Mouse (Mus musculus): ENCODE measurements around the gene Chadl. TPM values are rescaled to one million over a fixed set of nuclear protein-coding genes. Genes with fewer than 3 reads are reported as not detected.

Gene Chadl
- polyA plus RNA-seq, 1 experiment: 1.1 TPM

DNA sequence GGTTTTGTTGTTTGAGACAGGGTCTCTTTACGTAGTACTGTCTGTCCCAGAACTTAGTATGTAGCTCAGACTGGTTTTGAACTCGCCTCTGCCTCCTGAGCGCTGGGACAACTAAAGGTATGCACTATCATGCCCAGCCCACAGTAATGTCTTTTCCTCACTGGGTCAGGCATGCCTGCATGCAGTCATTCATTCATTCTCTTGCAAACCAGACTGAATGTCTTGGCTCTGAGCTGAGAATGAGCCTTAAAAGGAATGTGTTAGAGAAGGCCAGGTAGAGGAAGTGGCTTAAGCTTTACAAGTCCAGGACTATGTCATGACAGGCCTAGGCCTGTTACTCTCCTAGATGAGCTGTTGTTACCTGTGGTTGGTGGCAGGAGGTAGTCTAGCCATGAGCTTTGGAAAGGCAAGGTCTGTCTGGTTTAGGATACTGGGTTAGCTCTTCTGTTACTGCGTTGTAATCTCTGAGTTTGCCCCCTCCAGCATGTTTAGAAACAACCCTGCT, 16.7 kb downstream of the Chadl start:
- no peak overlapping the region for H3K4me3 ChIP-seq (ENCODE audit: insufficient read depth, low read length)
- TF ChIP-seq POLR2A (IDR thresholded peaks at IDR 0.05; ENCODE audit: low read depth, low read length) (no peak), CTCF (IDR thresholded peaks at IDR 0.05; ENCODE audit: borderline replicate concordance, insufficient read depth, low read length) (no peak)
- no peaks in the 10 kb centered on the region for H3K4me1 ChIP-seq (ENCODE audit: control insufficient read depth, insufficient read depth, low read length)
- H3K27ac ChIP-seq (ENCODE audit: insufficient read depth, low read length): no peak overlapping the region

- no peak overlapping the region for H3K4me3 ChIP-seq (ENCODE audit: insufficient read depth, low read length)
- no peak for TF ChIP-seq POLR2A (IDR thresholded peaks at IDR 0.05; ENCODE audit: low read depth, low read length)
- TF ChIP-seq CTCF (IDR thresholded peaks at IDR 0.05; ENCODE audit: borderline replicate concordance, insufficient read depth, low read length): no peak
- no peak overlapping the region for H3K27ac ChIP-seq (ENCODE audit: insufficient read depth, low read length)
- no peaks in the 10 kb centered on the region for H3K4me1 ChIP-seq (ENCODE audit: control insufficient read depth, insufficient read depth, low read length)
Observed at GRCm38 (mm10) chr15:81676637-81677036, 20.4 kb downstream of the Chadl start.

DNA sequence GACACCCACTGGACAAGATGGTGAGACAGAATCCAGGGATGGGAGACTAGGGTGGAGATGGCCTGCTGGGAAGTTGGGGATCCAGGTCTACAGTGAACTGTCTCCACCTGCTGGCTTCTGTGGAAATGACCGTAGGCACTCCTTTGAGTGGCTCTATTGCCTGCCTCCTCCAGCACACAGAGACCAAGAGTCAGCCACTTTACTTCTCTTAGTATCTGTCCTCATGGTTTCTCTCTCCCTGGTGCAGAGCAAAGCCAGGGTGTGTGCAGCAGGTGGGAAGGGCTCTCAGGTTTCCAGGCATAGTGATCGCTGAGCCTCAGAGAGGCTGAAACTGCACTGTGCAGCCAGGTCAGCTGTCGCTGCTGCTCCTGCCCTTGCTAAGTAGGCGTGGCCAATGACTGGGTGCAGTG, 26.9 kb downstream of the Chadl start:
- H3K4me3 ChIP-seq (ENCODE audit: insufficient read depth, low read length): no peak overlapping the region
- H3K27ac ChIP-seq (ENCODE audit: insufficient read depth, low read length): no peak overlapping the region
- no peak for TF ChIP-seq POLR2A (IDR thresholded peaks at IDR 0.05; ENCODE audit: low read depth, low read length)
- TF ChIP-seq CTCF (IDR thresholded peaks at IDR 0.05; ENCODE audit: borderline replicate concordance, insufficient read depth, low read length): peak; percentile 51; the same call in 1 of the 2 replicates
- no peaks in the 10 kb centered on the region for H3K4me1 ChIP-seq (ENCODE audit: control insufficient read depth, insufficient read depth, low read length)

DNA sequence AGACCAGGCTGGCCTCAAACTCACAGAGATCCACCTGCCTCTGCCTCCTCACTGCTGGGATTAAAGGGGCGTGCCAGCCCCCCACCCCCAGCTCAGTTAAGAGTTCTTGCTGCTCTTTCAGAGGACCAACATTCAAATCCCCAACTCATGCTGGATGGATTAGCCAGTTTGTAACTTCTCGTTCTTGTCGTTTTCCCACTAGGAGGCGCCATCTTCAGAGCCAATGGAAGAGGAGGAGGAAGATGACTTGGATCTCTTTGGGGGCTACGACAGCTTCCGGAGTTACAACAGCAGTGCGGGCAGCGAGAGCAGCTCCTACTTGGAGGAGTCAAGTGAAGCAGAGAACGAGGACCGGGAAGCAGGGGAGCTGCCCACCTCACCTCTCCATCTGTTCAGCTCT, 30.1 kb downstream of the Chadl start:
- H3K4me3 ChIP-seq (ENCODE audit: insufficient read depth, low read length): no peak overlapping the region
- TF ChIP-seq CTCF (IDR thresholded peaks at IDR 0.05; ENCODE audit: borderline replicate concordance, insufficient read depth, low read length) (no peak), POLR2A (IDR thresholded peaks at IDR 0.05; ENCODE audit: low read depth, low read length) (no peak)
- no peaks in the 10 kb centered on the region for H3K4me1 ChIP-seq (ENCODE audit: control insufficient read depth, insufficient read depth, low read length)
- no peak overlapping the region for H3K27ac ChIP-seq (ENCODE audit: insufficient read depth, low read length)

DNA sequence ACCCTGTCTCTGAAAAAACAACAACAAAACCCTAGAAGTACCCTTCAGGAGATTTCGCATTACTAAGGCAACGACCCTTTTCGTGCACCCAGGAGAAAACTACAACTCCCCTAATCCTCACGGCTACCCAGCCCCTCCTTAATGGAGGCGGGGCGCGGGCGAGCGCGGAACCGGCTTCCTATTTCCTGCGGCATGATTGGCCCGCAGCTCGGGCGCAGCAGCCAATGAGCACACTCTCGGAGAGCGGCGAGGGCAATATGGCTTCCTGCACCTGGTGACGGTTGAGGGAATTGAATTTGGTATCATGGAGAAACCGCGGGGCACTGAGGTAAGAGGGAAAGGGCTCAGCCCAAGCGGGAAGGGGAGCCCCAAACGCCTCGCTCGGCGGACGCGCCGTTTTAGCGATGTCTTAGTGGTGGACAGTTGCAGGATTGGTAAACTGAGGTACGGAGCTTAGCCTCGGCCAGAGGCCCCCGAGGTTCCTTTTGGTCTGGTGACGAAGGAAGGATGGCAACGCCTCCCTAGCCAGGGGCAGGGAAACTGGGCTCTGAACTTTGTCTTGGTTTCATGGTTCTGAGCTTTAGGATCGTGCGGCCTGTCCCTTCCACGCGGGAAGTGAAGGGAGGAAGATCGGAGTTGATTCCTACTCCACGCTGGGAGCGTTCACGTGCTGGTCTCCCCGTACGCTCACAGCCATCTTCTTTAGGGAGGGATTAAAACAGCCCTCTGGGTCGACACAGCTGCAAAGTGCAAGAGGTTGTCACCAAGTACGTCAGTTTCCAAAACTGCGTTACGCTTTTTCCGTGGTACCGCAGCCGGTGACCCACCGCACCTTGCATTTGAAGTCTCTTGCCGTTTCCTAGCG, 33.2 kb downstream of the Chadl start, which contains the start of gene L3mbtl2:
Gene L3mbtl2, plus strand, starts transcription at position 193 of the 865 bp plus-strand sequence.
- no peak for TF ChIP-seq CTCF (IDR thresholded peaks at IDR 0.05; ENCODE audit: borderline replicate concordance, insufficient read depth, low read length)
- TF ChIP-seq POLR2A (IDR thresholded peaks at IDR 0.05; ENCODE audit: low read depth, low read length): peak; percentile 57; the same call in 1 of the 2 replicates
- H3K27ac ChIP-seq (ENCODE audit: insufficient read depth, low read length): no peak within 1 kb of the TSS
- H3K4me3 ChIP-seq (ENCODE audit: insufficient read depth, low read length): peak within 1 kb of the TSS; percentile 87
- H3K4me1 ChIP-seq (ENCODE audit: control insufficient read depth, insufficient read depth, low read length): no peaks in the 10 kb centered on the region

DNA sequence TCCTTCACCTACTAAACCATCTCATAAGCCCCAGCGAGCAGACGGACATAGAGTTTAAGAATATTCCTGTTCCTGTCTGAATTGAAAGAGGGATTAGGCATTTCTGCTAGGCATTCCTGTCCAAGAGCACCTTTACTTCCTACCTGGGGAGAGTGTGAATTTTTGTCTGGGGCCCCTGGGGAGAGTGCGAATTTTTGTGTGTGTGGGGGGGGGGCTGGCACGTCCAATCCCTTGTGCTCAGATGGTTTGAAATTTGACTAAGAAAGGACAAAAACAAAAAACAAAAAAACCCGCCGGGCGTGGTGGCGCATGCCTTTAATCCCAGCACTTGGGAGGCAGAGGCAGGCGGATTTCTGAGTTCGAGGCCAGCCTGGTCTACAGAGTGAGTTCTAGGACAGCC, 33.8 kb downstream of the Chadl start:
- H3K4me3 ChIP-seq (ENCODE audit: insufficient read depth, low read length): no peak overlapping the region
- no peak for TF ChIP-seq POLR2A (IDR thresholded peaks at IDR 0.05; ENCODE audit: low read depth, low read length)
- TF ChIP-seq CTCF (IDR thresholded peaks at IDR 0.05; ENCODE audit: borderline replicate concordance, insufficient read depth, low read length): no peak

DNA sequence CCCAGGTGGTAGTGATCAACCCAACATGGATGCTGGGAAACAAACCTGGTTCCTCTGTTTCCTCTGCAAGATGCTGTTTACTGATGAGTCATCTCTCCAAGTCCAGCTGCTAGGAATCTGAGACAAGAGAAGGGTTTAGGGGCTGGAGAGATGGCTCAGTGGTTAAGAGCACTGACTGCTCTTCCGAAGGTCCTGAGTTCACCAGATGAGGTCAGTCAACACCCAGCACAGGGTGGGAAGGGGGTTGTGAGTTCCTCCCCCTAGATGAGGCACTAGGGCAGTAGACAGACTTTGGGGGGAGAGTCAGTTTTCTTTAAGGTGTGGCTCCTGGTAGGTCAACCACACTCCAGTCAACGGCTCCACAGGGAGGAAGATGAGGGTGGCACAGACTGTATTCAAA, 35.4 kb downstream of the Chadl start:
- Histone ChIP-seq H3K4me3 (ENCODE audit: insufficient read depth, low read length) (no peak overlapping the region), H3K27ac (ENCODE audit: insufficient read depth, low read length) (no peak overlapping the region), H3K4me1 (ENCODE audit: control insufficient read depth, insufficient read depth, low read length) (no peaks in the 10 kb centered on the region)
- TF ChIP-seq CTCF (IDR thresholded peaks at IDR 0.05; ENCODE audit: borderline replicate concordance, insufficient read depth, low read length) (no peak), POLR2A (IDR thresholded peaks at IDR 0.05; ENCODE audit: low read depth, low read length) (no peak)

More for the DNA sequence above, 33.8 kb downstream of the Chadl start:
- no peak overlapping the region for H3K27ac ChIP-seq (ENCODE audit: insufficient read depth, low read length)
- no peaks in the 10 kb centered on the region for H3K4me1 ChIP-seq (ENCODE audit: control insufficient read depth, insufficient read depth, low read length)

- H3K4me1 ChIP-seq (ENCODE audit: control insufficient read depth, insufficient read depth, low read length): no peaks in the 10 kb centered on the region
- TF ChIP-seq POLR2A (IDR thresholded peaks at IDR 0.05; ENCODE audit: low read depth, low read length) (no peak), CTCF (IDR thresholded peaks at IDR 0.05; ENCODE audit: borderline replicate concordance, insufficient read depth, low read length) (no peak)
- no peak overlapping the region for H3K27ac ChIP-seq (ENCODE audit: insufficient read depth, low read length)
- H3K4me3 ChIP-seq (ENCODE audit: insufficient read depth, low read length): no peak overlapping the region
Observed at GRCm38 (mm10) chr15:81650636-81651035, 46.5 kb downstream of the Chadl start.

- no peak for TF ChIP-seq CTCF (IDR thresholded peaks at IDR 0.05; ENCODE audit: borderline replicate concordance, insufficient read depth, low read length)
- TF ChIP-seq POLR2A (IDR thresholded peaks at IDR 0.05; ENCODE audit: low read depth, low read length): no peak
- Histone ChIP-seq H3K4me1 (ENCODE audit: control insufficient read depth, insufficient read depth, low read length) (no peaks in the 10 kb centered on the region), H3K27ac (ENCODE audit: insufficient read depth, low read length) (no peak overlapping the region), H3K4me3 (ENCODE audit: insufficient read depth, low read length) (no peak overlapping the region)
Observed at GRCm38 (mm10) chr15:81649516-81650455, 47.3 kb downstream of the Chadl start.

Other genes starting within 250 kb of the Chadl start
- gene Rbx1, start 231.0 kb downstream of the Chadl start, polyA plus RNA-seq (2011; ENCODE audit: insufficient read length, low read depth, missing spikeins): 129 and 132 TPM in 2 replicates
- 63.6 and 67.2 TPM in 2 replicates for gene Ep300, start 111.9 kb downstream of the Chadl start, polyA plus RNA-seq (2011; ENCODE audit: insufficient read length, low read depth, missing spikeins)
- gene L3mbtl2, start 33.4 kb downstream of the Chadl start, polyA plus RNA-seq (2011; ENCODE audit: insufficient read length, low read depth, missing spikeins): 7.8 and 9.5 TPM in 2 replicates
- gene Zc3h7b, start 47.8 kb upstream of the Chadl start, polyA plus RNA-seq (2011; ENCODE audit: insufficient read length, low read depth, missing spikeins): 41.2 and 50.6 TPM in 2 replicates
- 68.2 and 69.1 TPM in 2 replicates for gene Rangap1, start 48.2 kb upstream of the Chadl start, polyA plus RNA-seq (2011; ENCODE audit: insufficient read length, low read depth, missing spikeins)
- 37.4 and 43.1 TPM in 2 replicates for gene Tef, start 105.1 kb upstream of the Chadl start, polyA plus RNA-seq (2011; ENCODE audit: insufficient read length, low read depth, missing spikeins)
- 21.4 and 22.8 TPM in 2 replicates for gene Tob2, start 161.5 kb upstream of the Chadl start, polyA plus RNA-seq (2011; ENCODE audit: insufficient read length, low read depth, missing spikeins)
- gene Phf5a, start 174.6 kb upstream of the Chadl start, polyA plus RNA-seq (2011; ENCODE audit: insufficient read length, low read depth, missing spikeins): 53.0 and 71.3 TPM in 2 replicates
- 143 and 150 TPM in 2 replicates for gene Aco2, start 175.0 kb upstream of the Chadl start, polyA plus RNA-seq (2011; ENCODE audit: insufficient read length, low read depth, missing spikeins)
- 12.3 and 16.2 TPM in 2 replicates for gene Polr3h, start 229.0 kb upstream of the Chadl start, polyA plus RNA-seq (2011; ENCODE audit: insufficient read length, low read depth, missing spikeins)
- gene Csdc2, start 239.5 kb upstream of the Chadl start, polyA plus RNA-seq (2011; ENCODE audit: insufficient read length, low read depth, missing spikeins): 3.3 and 4.4 TPM in 2 replicates

Measured in embryonic fibroblast, embryonic 13.5 days (primary cell).